Mouse (Mus musculus) intestine, embryonic 16.5 days (tissue): ENCODE data around the gene March7. TPM values are rescaled to one million over a fixed set of nuclear protein-coding genes. Genes with fewer than 3 reads are reported as not detected.

Experiments
- ATAC-seq: fragments of 200-750 bp; cut with Nextera tagmentation; 2 replicates; pipeline ENCODE4 v1.8.0; 2017; ENCODE audit warnings: moderate TSS enrichment, moderate library complexity
- H3K27ac ChIP-seq: fragments of 300-500 bp; sonication (generic); 2 replicates; pipeline ENCODE4 v1.5.1; 2014; ENCODE audit warnings: mild to moderate bottlenecking, low read length
- H3K27me3 ChIP-seq: fragments of 300-500 bp; sonication (generic); replicated peaks from 2 replicates; pipeline ENCODE4 v1.6.1; 2014; ENCODE audit warnings: low read length, control low read depth, mixed read lengths; ENCODE audit not compliant: control insufficient read depth, insufficient read depth
- H3K36me3 ChIP-seq: fragments of 300-500 bp; sonication (generic); 2 replicates; pipeline ENCODE4 v1.6.1; 2014; ENCODE audit warnings: low read length, control low read depth; ENCODE audit not compliant: control insufficient read depth, insufficient read depth
- H3K4me1 ChIP-seq: fragments of 300-500 bp; sonication (generic); 2 replicates; pipeline ENCODE4 v1.6.1; 2014; ENCODE audit warnings: low read length, control low read depth, mixed read lengths; ENCODE audit not compliant: control insufficient read depth, insufficient read depth
- H3K4me2 ChIP-seq: fragments of 300-500 bp; sonication (generic); 2 replicates; pipeline ENCODE4 v1.6.1; 2014; ENCODE audit warnings: low read depth, low read length, control low read depth
- H3K4me3 ChIP-seq: fragments of 300-500 bp; sonication (generic); 2 replicates; pipeline ENCODE4 v1.5.1; 2014; ENCODE audit warnings: mild to moderate bottlenecking, low read length
- H3K9ac ChIP-seq: fragments of 300-500 bp; sonication (generic); 2 replicates; pipeline ENCODE4 v1.6.1; 2014; ENCODE audit warnings: low read depth, low read length
- H3K9me3 ChIP-seq: fragments of 300-500 bp; sonication (generic); 2 replicates; pipeline ENCODE4 v1.6.1; 2016; ENCODE audit warnings: low read length, control low read depth; ENCODE audit not compliant: control insufficient read depth
- WGBS: fragments of 180-500 bp; shearing (Covaris S2); extraction: QIAGEN DNeasy Blood & Tissue Kit; methylation state at CpG from one replicate; pipeline ENCODE4 v1.1.7; 2014; 5-methylcytosine and 5-hydroxymethylcytosine counted together
- polyA plus RNA-seq: library from polyadenylated mRNA; unstranded; fragments of >200 nt; fragmentation: Nextera tagmentation; extraction: Ambion mirVana; gene quantifications from 2 replicates; pipeline ENCODE4 v1.2.1, GENCODE M21; 2015

Gene March7
- polyA plus RNA-seq, 1 experiment from 2014 or later = 60.5 TPM

GRCm38 (mm10) chr2:60228470-60228869 lies 18.8 kb downstream of the March7 start:
- Histone ChIP-seq H3K4me2 (no peak overlapping the region), H3K9ac (no peak overlapping the region), H3K4me3 (no peak overlapping the region), H3K4me1 (peaks cover 6% of the 10 kb centered on the region; the same call in 1 of the 2 replicates), H3K36me3 (peaks cover 2% of the 10 kb centered on the region; the same call in 1 of the 2 replicates), H3K27me3 (no peaks in the 10 kb centered on the region), H3K27ac (no peak overlapping the region), H3K9me3 (no peaks in the 10 kb centered on the region)
- ATAC-seq = no peak
- WGBS = 84% methylated on average over 1 of the region's 1 CpGs

- ATAC-seq = no peak
- 87% methylated on average over 2 of the region's 2 CpGs for WGBS
- Histone ChIP-seq H3K4me1 (peaks cover 6% of the 10 kb centered on the region; the same call in 1 of the 2 replicates), H3K9me3 (no peaks in the 10 kb centered on the region), H3K9ac (no peak overlapping the region), H3K27ac (no peak overlapping the region), H3K4me3 (no peak overlapping the region), H3K36me3 (peaks cover 5% of the 10 kb centered on the region; the same call in 1 of the 2 replicates), H3K4me2 (no peak overlapping the region), H3K27me3 (no peaks in the 10 kb centered on the region)
These were observed 20.7 kb downstream of the March7 start for GRCm38 (mm10) chr2:60230361-60230760.

- peaks cover 8% of the 10 kb centered on the region for H3K36me3 ChIP-seq
These were observed 23.5 kb downstream of the March7 start for GRCm38 (mm10) chr2:60233147-60233546.

GRCm38 (mm10) chr2:60234506-60234905 lies 24.8 kb downstream of the March7 start:
- no peak overlapping the region for H3K9ac ChIP-seq
- H3K4me2 ChIP-seq = no peak overlapping the region
- ATAC-seq = no peak
- peaks cover 16% of the 10 kb centered on the region for H3K36me3 ChIP-seq
- WGBS = 89% methylated on average over 7 of the region's 7 CpGs
- H3K27ac ChIP-seq = no peak overlapping the region
- no peaks in the 10 kb centered on the region for H3K9me3 ChIP-seq
- H3K27me3 ChIP-seq = no peaks in the 10 kb centered on the region
- H3K4me1 ChIP-seq = no peaks in the 10 kb centered on the region
- no peak overlapping the region for H3K4me3 ChIP-seq

More at GRCm38 (mm10) chr2:60233147-60233546, 23.5 kb downstream of the March7 start:
- Histone ChIP-seq H3K27me3 (no peaks in the 10 kb centered on the region), H3K4me3 (no peak overlapping the region), H3K9ac (no peak overlapping the region), H3K27ac (no peak overlapping the region), H3K9me3 (no peaks in the 10 kb centered on the region), H3K4me2 (no peak overlapping the region), H3K4me1 (no peaks in the 10 kb centered on the region)
- WGBS = 34% methylated on average over 2 of the region's 2 CpGs
- no peak for ATAC-seq

GRCm38 (mm10) chr2:60252782-60253181 lies 43.1 kb downstream of the March7 start:
- H3K4me2 ChIP-seq = no peak overlapping the region
- peaks cover 10% of the 10 kb centered on the region for H3K36me3 ChIP-seq
- no peaks in the 10 kb centered on the region for H3K27me3 ChIP-seq
- no peaks in the 10 kb centered on the region for H3K9me3 ChIP-seq
- H3K4me1 ChIP-seq = no peaks in the 10 kb centered on the region
- ATAC-seq = peak; percentile 78
- H3K9ac ChIP-seq = no peak overlapping the region
- H3K4me3 ChIP-seq = no peak overlapping the region
- no peak overlapping the region for H3K27ac ChIP-seq
- 71% methylated on average over 4 of the region's 4 CpGs for WGBS

GRCm38 (mm10) chr2:60253506-60253905 lies 43.8 kb downstream of the March7 start:
- no peaks in the 10 kb centered on the region for H3K4me1 ChIP-seq
- no peak for ATAC-seq
- H3K4me2 ChIP-seq = no peak overlapping the region
- no peaks in the 10 kb centered on the region for H3K27me3 ChIP-seq
- no peak overlapping the region for H3K9ac ChIP-seq
- H3K9me3 ChIP-seq = no peaks in the 10 kb centered on the region
- H3K4me3 ChIP-seq = no peak overlapping the region
- peaks cover 10% of the 10 kb centered on the region for H3K36me3 ChIP-seq
- H3K27ac ChIP-seq = no peak overlapping the region

- Histone ChIP-seq H3K36me3 (0 out of 2 replicates have a peak, but pooled peaks cover 4% of the 10 kb centered on the region), H3K4me2 (no peak overlapping the region), H3K9me3 (no peaks in the 10 kb centered on the region), H3K9ac (no peak overlapping the region), H3K4me3 (no peak overlapping the region), H3K27ac (no peak overlapping the region), H3K4me1 (0 out of 2 replicates have a peak, but pooled peaks cover 2% of the 10 kb centered on the region), H3K27me3 (no peaks in the 10 kb centered on the region)
- 83% methylated on average over 2 of the region's 2 CpGs for WGBS
- no peak for ATAC-seq
These were observed 47.1 kb downstream of the March7 start for GRCm38 (mm10) chr2:60256751-60257150.

- H3K4me1 ChIP-seq = 0 out of 2 replicates have a peak, but pooled peaks cover 2% of the 10 kb centered on the region
These were observed 49.5 kb downstream of the March7 start for GRCm38 (mm10) chr2:60259186-60259585.

GRCm38 (mm10) chr2:60260621-60261350 lies 51.1 kb downstream of the March7 start:
- H3K4me2 ChIP-seq = no peak overlapping the region
- H3K9me3 ChIP-seq = no peaks in the 10 kb centered on the region
- peak overlapping the region; percentile 46; the same call in 1 of the 2 replicates for H3K27ac ChIP-seq
- no peaks in the 10 kb centered on the region for H3K27me3 ChIP-seq
- H3K36me3 ChIP-seq = no peaks in the 10 kb centered on the region
- ATAC-seq = peak; percentile 44; the same call in 1 of the 2 replicates
- H3K9ac ChIP-seq = no peak overlapping the region
- H3K4me3 ChIP-seq = no peak overlapping the region
- 0 out of 2 replicates have a peak, but pooled peaks cover 2% of the 10 kb centered on the region for H3K4me1 ChIP-seq
- 71% methylated on average over 5 of the region's 5 CpGs for whole genome bisulfite sequencing

More at GRCm38 (mm10) chr2:60259186-60259585, 49.5 kb downstream of the March7 start:
- no peaks in the 10 kb centered on the region for H3K9me3 ChIP-seq
- no peak overlapping the region for H3K9ac ChIP-seq
- no peak overlapping the region for H3K27ac ChIP-seq
- ATAC-seq = no peak
- 0 out of 2 replicates have a peak, but pooled peaks cover 3% of the 10 kb centered on the region for H3K36me3 ChIP-seq
- H3K4me2 ChIP-seq = no peak overlapping the region
- 95% methylated on average over 5 of the region's 5 CpGs for WGBS
- no peaks in the 10 kb centered on the region for H3K27me3 ChIP-seq
- no peak overlapping the region for H3K4me3 ChIP-seq
